Mouse (Mus musculus) stomach, postnatal 0 days (tissue): Measurements from ENCODE around the gene Vinac1.

Source experiments
- CTCF ChIP-seq: IDR thresholded peaks from 2 replicates; pipeline ENCODE4 v1.5.1; 2016; ENCODE audit warnings: antibody characterized with exemption, low read depth, mild to moderate bottlenecking, moderate library complexity
- EP300 ChIP-seq: optimal IDR thresholded peaks from 2 replicates; pipeline ENCODE3; 2016; ENCODE audit warnings: antibody characterized with exemption

DNA sequence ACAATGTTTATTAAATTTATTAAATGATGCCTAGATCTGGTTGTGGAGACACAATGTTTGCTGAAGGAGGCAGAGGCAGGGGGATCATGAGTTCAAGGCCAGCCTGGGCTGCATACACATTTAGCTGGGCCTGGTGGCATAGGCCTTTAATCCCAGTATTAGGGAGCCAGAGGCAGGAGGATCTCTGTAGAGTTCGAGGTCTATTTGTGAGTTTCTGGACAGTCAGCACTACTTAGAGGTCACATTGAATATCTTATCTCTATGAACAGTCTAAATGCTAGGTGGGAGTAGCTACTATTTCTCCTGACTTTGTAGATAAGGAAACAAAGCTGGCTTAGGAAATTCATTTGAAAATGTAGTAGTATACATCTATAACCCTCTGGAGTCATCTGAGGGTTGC, 39.5 kb upstream of the Vinac1 start:
- no peak for TF ChIP-seq CTCF
- TF ChIP-seq EP300, result no peak
